Mouse (Mus musculus) liver, embryonic 15.5 days (tissue): ENCODE measurements around the gene Gm37240. TPM values are rescaled to one million over a fixed set of nuclear protein-coding genes. Genes with fewer than 3 reads are reported as not detected.
"Not testable (repeated sequence)": the region's sequence is repeated elsewhere in the genome, so short reads cannot be mapped to it uniquely, and the experiment has no call there.

Source experiments
- ATAC-seq: fragments of 200-750 bp; cut with Nextera tagmentation; 2 replicates; pipeline ENCODE4 v1.8.0; 2017; ENCODE audit warnings: moderate number of reproducible peaks, mild to moderate bottlenecking, moderate library complexity; ENCODE audit not compliant: insufficient read depth
- H3K27ac ChIP-seq: fragments of 300-500 bp; sonication (generic); replicated peaks from 2 replicates; pipeline ENCODE4 v1.5.1; 2015; ENCODE audit warnings: mild to moderate bottlenecking, inconsistent platforms
- H3K27me3 ChIP-seq: fragments of 300-500 bp; sonication (generic); 2 replicates; pipeline ENCODE4 v1.6.1; 2015; ENCODE audit warnings: mild to moderate bottlenecking, inconsistent platforms
- H3K36me3 ChIP-seq: fragments of 300-500 bp; sonication (generic); replicated peaks from 2 replicates; pipeline ENCODE4 v1.6.1; 2015; ENCODE audit warnings: moderate library complexity, mild to moderate bottlenecking, inconsistent platforms
- H3K4me1 ChIP-seq: fragments of 300-500 bp; sonication (generic); replicated peaks from 2 replicates; pipeline ENCODE4 v1.6.1; 2015; ENCODE audit warnings: inconsistent platforms
- H3K4me2 ChIP-seq: fragments of 300-500 bp; sonication (generic); 2 replicates; pipeline ENCODE4 v1.6.1; 2015; ENCODE audit warnings: moderate library complexity, mild to moderate bottlenecking, inconsistent platforms
- H3K4me3 ChIP-seq: fragments of 300-500 bp; sonication (generic); replicated peaks from 2 replicates; pipeline ENCODE4 v1.5.1; 2015; ENCODE audit warnings: mild to moderate bottlenecking, inconsistent platforms
- H3K9ac ChIP-seq: fragments of 300-500 bp; sonication (generic); 2 replicates; pipeline ENCODE4 v1.6.1; 2015; ENCODE audit warnings: moderate library complexity, mild to moderate bottlenecking, inconsistent platforms
- H3K9me3 ChIP-seq: fragments of 300-500 bp; sonication (generic); replicated peaks from 2 replicates; pipeline ENCODE4 v1.6.1; 2016; ENCODE audit warnings: inconsistent platforms
- WGBS: fragments of 180-500 bp; shearing (Covaris S2); methylation state at CpG from one replicate; pipeline ENCODE4 v1.1.7; 2015; ENCODE audit warnings: mixed read lengths; ENCODE audit not compliant: insufficient replicate concordance; 5-methylcytosine and 5-hydroxymethylcytosine counted together
- polyA plus RNA-seq: library from polyadenylated mRNA; unstranded; fragments of >200 nt; fragmentation: Nextera tagmentation; extraction: Ambion mirVana; gene quantifications from 2 replicates; pipeline ENCODE4 v1.2.1, GENCODE M21; 2015

Gm37240 gene
- polyA plus RNA-seq, 1 experiment from 2014 or later, result 0.24 TPM

DNA sequence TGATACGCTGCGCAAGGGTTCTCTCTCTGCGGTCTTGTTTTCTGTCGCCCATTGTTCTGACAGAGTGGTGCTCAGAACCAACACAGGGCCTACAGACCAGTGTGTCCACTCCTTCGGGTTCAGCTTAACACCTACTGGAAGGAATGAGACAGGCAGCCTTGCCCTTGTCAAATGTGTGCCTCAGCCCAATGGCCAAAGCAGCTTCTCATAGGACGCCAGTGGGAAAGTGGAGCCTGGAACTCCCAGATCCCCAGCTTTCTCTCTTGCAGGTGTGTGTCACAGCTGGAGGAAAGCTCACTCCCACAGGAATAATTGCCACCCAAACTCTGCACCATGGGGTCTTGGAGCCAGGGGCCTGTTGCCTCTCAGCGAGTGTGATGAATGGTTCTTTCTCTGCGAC, 1222.6 kb downstream of the Gm37240 start:
- no peak for ATAC-seq
- H3K9me3 ChIP-seq, result no peaks in the 10 kb centered on the region
- no peak overlapping the region for H3K9ac ChIP-seq
- no peak overlapping the region for H3K4me3 ChIP-seq
- 67% methylated on average over 8 of the region's 8 CpGs for WGBS
- H3K36me3 ChIP-seq, result no peaks in the 10 kb centered on the region
- H3K27ac ChIP-seq, result no peak overlapping the region
- H3K4me2 ChIP-seq, result no peak overlapping the region
- H3K27me3 ChIP-seq, result peaks cover 40% of the 10 kb centered on the region
- no peaks in the 10 kb centered on the region; the same call in 1 of the 2 replicates for H3K4me1 ChIP-seq

DNA sequence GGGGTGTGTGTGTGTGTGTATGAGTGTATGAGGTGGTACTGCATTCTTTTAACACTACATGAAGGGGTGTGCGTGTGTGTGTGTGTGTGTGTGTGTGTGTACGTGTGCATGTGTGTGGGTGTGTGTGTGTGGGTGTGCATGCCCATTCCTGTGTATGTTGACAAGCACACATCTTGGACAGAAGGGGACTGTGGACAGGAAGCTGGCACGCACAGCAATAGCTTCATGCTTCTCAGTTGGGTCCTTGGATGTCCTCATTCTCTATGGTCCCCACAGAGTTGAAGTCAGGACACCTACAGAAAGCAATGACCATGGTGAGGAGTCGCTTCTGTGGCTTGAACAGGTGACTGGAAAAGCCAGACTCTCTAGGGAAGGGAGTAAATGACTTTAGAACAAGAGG, 1223.5 kb downstream of the Gm37240 start:
- no peak for ATAC-seq
- Histone ChIP-seq H3K4me1 (no peaks in the 10 kb centered on the region; the same call in 1 of the 2 replicates), H3K9ac (no peak overlapping the region), H3K36me3 (no peaks in the 10 kb centered on the region), H3K27me3 (peaks cover 40% of the 10 kb centered on the region), H3K4me2 (no peak overlapping the region), H3K27ac (no peak overlapping the region), H3K9me3 (no peaks in the 10 kb centered on the region), H3K4me3 (no peak overlapping the region)
- 51% methylated on average over 4 of the region's 4 CpGs for WGBS

DNA sequence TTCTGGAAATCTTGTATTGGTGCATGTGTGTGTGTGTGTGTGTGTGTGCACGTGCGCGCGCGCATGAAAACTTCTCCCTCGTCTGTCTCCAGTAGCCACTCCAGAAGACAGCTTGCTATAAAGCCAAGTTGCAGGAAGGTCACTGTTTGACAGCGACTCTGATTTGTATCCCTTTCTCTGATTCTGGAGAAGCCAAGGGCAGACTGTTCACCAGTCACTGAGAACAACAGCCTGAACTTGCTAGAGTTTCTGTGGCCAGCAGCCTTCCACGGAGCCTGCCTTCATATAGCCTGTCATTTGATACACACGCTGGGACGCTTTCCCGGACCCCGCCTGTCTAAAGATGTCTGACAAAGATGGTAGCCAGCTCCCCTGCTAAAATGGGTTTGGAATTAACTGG, 1224.2 kb downstream of the Gm37240 start:
- WGBS, result 82% methylated on average over 12 of the region's 12 CpGs
- no peak overlapping the region for H3K4me2 ChIP-seq
- H3K9ac ChIP-seq, result no peak overlapping the region
- H3K36me3 ChIP-seq, result no peaks in the 10 kb centered on the region
- H3K27me3 ChIP-seq, result peaks cover 40% of the 10 kb centered on the region
- no peak overlapping the region for H3K4me3 ChIP-seq
- H3K9me3 ChIP-seq, result no peaks in the 10 kb centered on the region
- ATAC-seq, result no peak
- H3K27ac ChIP-seq, result no peak overlapping the region
- H3K4me1 ChIP-seq, result no peaks in the 10 kb centered on the region; the same call in 1 of the 2 replicates

DNA sequence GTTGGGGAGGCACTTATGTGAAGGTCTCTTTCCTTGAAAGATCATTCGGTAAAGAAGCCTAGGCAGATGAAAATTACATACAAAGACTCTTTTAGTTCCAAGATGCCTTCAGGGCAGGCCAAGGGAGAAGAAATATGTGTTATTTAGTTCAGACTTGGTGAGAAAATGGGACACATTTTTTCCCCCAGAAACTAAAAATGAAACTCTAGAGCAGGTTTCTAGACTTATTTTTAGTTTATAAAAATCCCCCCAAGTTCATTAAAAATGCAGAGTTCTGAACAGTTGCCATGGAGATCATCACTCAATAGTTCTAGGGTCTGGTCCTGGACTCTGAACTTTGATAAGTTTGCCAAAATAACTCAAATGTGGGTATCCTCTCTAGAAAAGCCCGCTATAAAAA, 1226.9 kb downstream of the Gm37240 start:
- Histone ChIP-seq H3K4me1 (peaks cover 2% of the 10 kb centered on the region), H3K9ac (no peak overlapping the region), H3K4me3 (no peak overlapping the region), H3K4me2 (no peak overlapping the region), H3K27me3 (peaks cover 14% of the 10 kb centered on the region), H3K27ac (no peak overlapping the region), H3K36me3 (no peaks in the 10 kb centered on the region), H3K9me3 (no peaks in the 10 kb centered on the region)
- WGBS, result 64% methylated on average over 2 of the region's 2 CpGs
- no peak for ATAC-seq

DNA sequence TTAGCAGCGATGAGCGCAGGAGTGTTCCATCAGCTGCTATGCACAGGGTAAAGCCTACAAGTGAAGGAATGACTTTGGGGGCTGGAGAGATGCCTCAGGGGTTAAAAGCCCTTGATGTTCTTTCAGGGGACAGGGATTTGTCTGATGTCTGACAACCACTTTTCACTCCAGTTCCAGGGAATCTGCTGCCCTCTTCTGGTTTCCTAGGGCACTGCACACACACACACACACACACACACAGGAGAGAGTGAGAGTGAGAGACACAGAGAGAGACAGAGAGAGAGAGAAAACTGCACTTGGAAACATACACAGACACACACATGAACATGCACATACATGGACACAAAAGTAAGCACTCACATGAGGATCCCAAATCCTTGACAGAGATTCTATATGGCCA, 1228.4 kb downstream of the Gm37240 start:
- Histone ChIP-seq H3K4me2 (no peak overlapping the region), H3K27ac (no peak overlapping the region), H3K9ac (no peak overlapping the region), H3K9me3 (no peaks in the 10 kb centered on the region), H3K4me1 (peaks cover 17% of the 10 kb centered on the region), H3K36me3 (no peaks in the 10 kb centered on the region), H3K4me3 (no peak overlapping the region), H3K27me3 (0 out of 2 replicates have a peak, but pooled peaks cover 4% of the 10 kb centered on the region)
- 86% methylated on average over 2 of the region's 2 CpGs for WGBS
- ATAC-seq, result no peak

DNA sequence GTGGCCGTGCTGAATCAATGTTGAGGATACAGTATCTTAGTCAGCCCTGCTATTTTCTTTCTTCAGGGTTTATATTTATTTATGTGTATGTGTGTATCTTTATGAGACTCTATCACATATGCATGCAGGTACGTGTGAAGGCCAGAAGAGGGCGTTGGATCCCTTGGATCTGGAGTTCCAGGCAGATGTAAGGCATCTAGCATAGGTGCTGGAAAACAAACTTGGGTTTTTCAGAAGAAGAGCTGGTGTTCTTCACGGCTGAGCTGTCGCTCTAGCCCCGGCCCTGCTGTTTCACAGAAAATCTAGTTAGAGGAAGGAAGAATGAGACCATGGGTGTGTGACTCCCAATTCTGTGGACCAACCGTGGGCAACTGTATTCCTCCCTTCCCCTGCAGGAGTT, 1229.3 kb downstream of the Gm37240 start:
- Histone ChIP-seq H3K27me3 (0 out of 2 replicates have a peak, but pooled peaks cover 4% of the 10 kb centered on the region), H3K36me3 (no peaks in the 10 kb centered on the region), H3K4me2 (no peak overlapping the region), H3K9ac (no peak overlapping the region), H3K27ac (no peak overlapping the region), H3K4me3 (no peak overlapping the region), H3K4me1 (peaks cover 26% of the 10 kb centered on the region), H3K9me3 (no peaks in the 10 kb centered on the region)
- ATAC-seq, result no peak
- WGBS, result 66% methylated on average over 7 of the region's 7 CpGs

DNA sequence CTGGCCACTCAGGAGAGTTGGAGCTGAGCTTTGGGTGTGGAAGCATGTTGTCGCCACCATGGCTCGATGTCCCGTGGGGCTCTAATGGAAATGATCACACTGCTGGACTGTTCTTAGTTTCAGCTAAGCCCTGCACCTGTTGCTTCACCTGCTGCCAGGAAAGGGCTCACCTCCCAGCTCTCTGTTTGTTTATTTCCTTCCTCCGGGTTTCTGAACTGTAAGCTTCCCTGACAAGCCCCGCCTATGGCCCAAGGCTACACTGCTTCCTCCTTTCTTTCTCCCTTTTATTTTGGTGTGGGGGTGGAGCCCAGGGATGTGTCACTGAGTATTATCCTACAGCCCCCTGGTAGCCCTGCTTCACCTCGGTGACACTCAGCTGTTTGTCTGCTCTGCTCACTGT, 1230.1 kb downstream of the Gm37240 start:
- H3K36me3 ChIP-seq, result no peaks in the 10 kb centered on the region
- no peak for ATAC-seq
- no peak overlapping the region for H3K4me3 ChIP-seq
- H3K9ac ChIP-seq, result no peak overlapping the region
- no peaks in the 10 kb centered on the region for H3K9me3 ChIP-seq
- no peaks in the 10 kb centered on the region for H3K27me3 ChIP-seq
- H3K4me1 ChIP-seq, result peaks cover 28% of the 10 kb centered on the region
- H3K4me2 ChIP-seq, result no peak overlapping the region
- H3K27ac ChIP-seq, result no peak overlapping the region
- 37% methylated on average over 6 of the region's 6 CpGs for WGBS

DNA sequence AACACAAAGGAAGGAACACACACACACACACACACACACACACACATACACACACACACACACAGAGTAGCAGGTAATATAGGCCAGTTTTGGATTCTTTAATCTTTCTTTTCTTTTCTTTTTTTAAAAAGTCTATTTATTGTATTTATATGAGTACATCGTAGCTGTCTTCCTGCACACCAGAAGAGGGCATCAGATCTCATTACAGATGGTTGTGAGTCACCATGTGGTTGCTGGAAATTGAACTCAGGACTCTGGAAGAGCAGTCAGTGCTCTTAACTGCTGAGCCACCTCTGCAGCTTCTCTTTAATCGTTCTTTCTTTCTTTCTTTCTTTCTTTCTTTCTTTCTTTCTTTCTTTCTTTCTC, 1231.5 kb downstream of the Gm37240 start:
- H3K4me2 ChIP-seq, H3K4me3 ChIP-seq: not testable (repeated sequence)

DNA sequence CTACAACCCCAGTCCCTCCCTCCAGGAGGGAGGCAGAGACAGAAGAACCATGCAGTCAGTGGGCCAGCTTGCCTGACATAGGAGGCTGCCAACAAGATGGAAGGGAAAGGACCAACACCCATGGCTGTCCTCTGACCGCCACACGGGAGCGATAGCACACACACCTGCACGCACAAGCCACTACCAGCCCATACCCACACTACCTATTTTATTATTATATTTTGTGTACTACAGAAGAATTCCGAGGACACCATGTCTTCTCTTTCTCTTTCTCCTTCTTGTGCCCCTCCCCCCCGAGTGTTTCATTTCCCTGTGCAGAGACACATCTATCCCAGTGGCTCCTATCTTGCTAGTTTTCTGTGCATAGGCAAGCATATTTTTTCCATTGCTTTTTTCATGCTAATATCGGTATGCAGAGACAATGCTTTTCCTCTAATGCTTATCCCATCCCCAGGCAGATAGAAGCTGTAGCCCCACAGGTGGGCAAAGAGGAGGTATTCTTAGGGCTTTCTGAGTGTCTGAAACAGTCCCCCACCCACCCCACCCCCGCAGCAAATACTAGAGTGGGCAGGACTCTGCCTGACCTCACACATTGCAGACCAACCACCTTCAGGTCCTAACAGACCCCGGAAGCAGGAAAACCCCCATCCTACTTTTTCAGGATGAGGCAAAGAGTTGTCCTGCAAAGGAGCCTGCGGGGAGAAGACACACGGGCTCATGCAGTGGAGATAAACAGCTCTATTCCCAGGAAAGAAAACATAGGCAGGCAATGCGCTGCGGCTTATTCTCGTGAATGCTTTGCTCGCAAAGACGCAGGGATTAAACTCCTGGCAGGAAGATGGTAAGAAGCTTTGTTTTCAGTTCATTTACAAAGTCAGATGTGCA, 1232.2 kb downstream of the Gm37240 start:
- Histone ChIP-seq H3K4me3 (no peak overlapping the region), H3K36me3 (no peaks in the 10 kb centered on the region), H3K27me3 (no peaks in the 10 kb centered on the region), H3K27ac (no peak overlapping the region), H3K9me3 (no peaks in the 10 kb centered on the region), H3K4me1 (peaks cover 28% of the 10 kb centered on the region), H3K4me2 (peak overlapping the region; percentile 69), H3K9ac (no peak overlapping the region)
- WGBS, result 47% methylated on average over 16 of the region's 16 CpGs
- ATAC-seq, result no peak

More for the DNA sequence above, 1231.5 kb downstream of the Gm37240 start:
- not testable (repeated sequence) for ATAC-seq, H3K27ac ChIP-seq, H3K9me3 ChIP-seq, H3K27me3 ChIP-seq, H3K9ac ChIP-seq, H3K36me3 ChIP-seq
- peaks cover 28% of the 10 kb centered on the region for H3K4me1 ChIP-seq
- 59% methylated on average over 2 of the region's 2 CpGs for WGBS

DNA sequence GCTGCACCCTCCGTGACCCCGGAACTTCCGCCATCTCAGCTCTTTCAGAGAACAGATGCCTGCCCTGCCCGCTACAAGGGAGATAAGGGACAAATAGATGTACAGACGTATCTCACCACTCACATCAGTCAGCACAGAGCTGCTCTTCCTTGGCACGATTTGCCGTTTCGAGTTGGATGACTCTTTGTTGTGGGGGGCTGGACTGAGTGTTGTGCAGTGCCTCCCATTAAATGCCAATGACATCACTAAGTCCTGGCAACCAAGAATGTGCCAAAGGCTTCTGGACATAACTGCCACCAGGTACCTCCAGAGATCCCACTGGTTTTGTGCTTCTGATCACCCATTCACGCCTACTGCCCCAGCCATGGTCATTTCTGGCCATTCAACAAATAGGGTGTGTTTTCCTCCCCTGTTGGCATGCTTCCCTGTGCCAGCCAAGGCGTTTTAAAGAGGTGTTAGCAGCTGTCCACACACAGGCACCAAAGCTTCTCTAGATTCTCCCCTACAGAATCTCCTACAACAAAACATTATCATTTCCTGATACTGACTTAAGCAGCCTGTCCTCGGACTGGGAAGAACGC, 1233.0 kb downstream of the Gm37240 start:
- peak overlapping the region; percentile 16; the same call in 1 of the 2 replicates for H3K9ac ChIP-seq
- ATAC-seq, result peak; percentile 85
- H3K36me3 ChIP-seq, result no peaks in the 10 kb centered on the region
- WGBS, result 10% methylated on average over 12 of the region's 12 CpGs
- peak overlapping the region; percentile 69 for H3K4me2 ChIP-seq
- H3K4me3 ChIP-seq, result peak overlapping the region; percentile 46
- H3K27me3 ChIP-seq, result no peaks in the 10 kb centered on the region
- peak overlapping the region; percentile 58 for H3K27ac ChIP-seq
- H3K9me3 ChIP-seq, result no peaks in the 10 kb centered on the region
- H3K4me1 ChIP-seq, result peaks cover 28% of the 10 kb centered on the region

DNA sequence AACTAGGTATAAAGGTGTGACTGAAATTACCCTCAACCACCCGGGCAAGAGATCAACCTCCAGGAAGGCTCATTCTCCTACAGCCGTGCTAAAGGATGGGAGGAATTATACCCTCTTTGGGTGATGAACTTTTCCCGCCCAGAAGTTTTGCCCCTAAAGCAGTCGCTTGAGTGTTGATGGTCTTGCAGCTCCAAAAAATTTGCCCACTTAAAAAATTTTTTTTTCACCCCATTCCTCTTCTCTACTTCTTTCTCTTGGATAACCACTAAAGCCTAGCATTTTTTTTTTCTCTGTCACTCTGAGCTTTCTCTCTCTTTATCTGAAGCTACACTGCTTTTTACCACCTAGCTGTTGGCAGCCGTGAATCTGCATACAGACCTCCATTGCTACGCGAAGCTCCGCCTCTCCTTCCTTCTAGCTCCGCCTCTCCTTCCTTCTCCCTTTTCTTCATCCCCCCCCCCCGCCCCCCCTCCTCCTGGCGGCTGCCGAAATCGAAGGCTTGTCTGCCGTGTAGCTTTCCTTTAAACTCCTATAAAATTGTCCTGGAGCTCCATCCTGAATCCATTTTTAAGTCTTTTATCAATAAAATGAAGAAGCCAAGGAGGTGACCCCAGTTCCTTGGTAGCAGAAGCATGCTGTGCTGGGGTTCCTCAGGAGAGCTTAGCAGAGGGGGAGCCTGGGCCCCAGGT, 1233.6 kb downstream of the Gm37240 start:
- Histone ChIP-seq H3K4me3 (peak overlapping the region; percentile 46), H3K4me1 (peaks cover 28% of the 10 kb centered on the region), H3K4me2 (peak overlapping the region; percentile 69), H3K36me3 (no peaks in the 10 kb centered on the region), H3K27ac (peak overlapping the region; percentile 58), H3K9me3 (no peaks in the 10 kb centered on the region), H3K9ac (peak overlapping the region; percentile 16; the same call in 1 of the 2 replicates), H3K27me3 (no peaks in the 10 kb centered on the region)
- peak; percentile 45; the same call in 1 of the 2 replicates for ATAC-seq
- WGBS, result 14% methylated on average over 14 of the region's 14 CpGs
